Mouse (Mus musculus) lung, embryonic 14.5 days (tissue): ENCODE data around the gene Gm28048. TPM values are rescaled to one million over a fixed set of nuclear protein-coding genes. Genes with fewer than 3 reads are reported as not detected.

ENCODE experiments used
- ATAC-seq: fragments of 200-750 bp; cut with Nextera tagmentation; 2 replicates; pipeline ENCODE4 v1.8.0; 2017; ENCODE audit warnings: mild to moderate bottlenecking, moderate TSS enrichment, moderate library complexity; ENCODE audit not compliant: insufficient read depth
- DNase-seq: peaks from one replicate; pipeline ENCODE4 v3.0.0-alpha.2; 2015
- H3K27ac ChIP-seq: fragments of 300-500 bp; sonication (generic); 2 replicates; pipeline ENCODE4 v1.5.1; 2014; ENCODE audit warnings: low read depth, mild to moderate bottlenecking, moderate library complexity
- H3K27me3 ChIP-seq: fragments of 300-500 bp; sonication (generic); 2 replicates; pipeline ENCODE4 v1.6.1; 2014; ENCODE audit warnings: low read length, control low read depth; ENCODE audit not compliant: insufficient read depth
- H3K36me3 ChIP-seq: fragments of 300-500 bp; sonication (generic); 2 replicates; pipeline ENCODE4 v1.6.1; 2014; ENCODE audit warnings: control low read depth; ENCODE audit not compliant: insufficient read depth
- H3K4me1 ChIP-seq: fragments of 300-500 bp; sonication (generic); 2 replicates; pipeline ENCODE4 v1.6.1; 2014; ENCODE audit warnings: antibody characterized with exemption, control low read depth; ENCODE audit not compliant: insufficient read depth
- H3K4me2 ChIP-seq: fragments of 300-500 bp; sonication (generic); 2 replicates; pipeline ENCODE4 v1.6.1; 2014; ENCODE audit warnings: mild to moderate bottlenecking
- H3K4me3 ChIP-seq: fragments of 300-500 bp; sonication (generic); 2 replicates; pipeline ENCODE4 v1.5.1; 2014; ENCODE audit warnings: low read depth, low read length
- H3K9ac ChIP-seq: fragments of 300-500 bp; sonication (generic); 2 replicates; pipeline ENCODE4 v1.6.1; 2014
- H3K9me3 ChIP-seq: fragments of 300-500 bp; sonication (generic); 2 replicates; pipeline ENCODE4 v1.6.1; 2016; ENCODE audit warnings: low read depth, low read length, control low read depth
- CTCF ChIP-seq: IDR thresholded peaks from 2 replicates; pipeline ENCODE4 v1.5.1; 2016; ENCODE audit warnings: antibody characterized with exemption, low read depth
- WGBS: fragments of 180-500 bp; shearing (Covaris S2); extraction: QIAGEN DNeasy Blood & Tissue Kit; methylation state at CpG from one replicate; pipeline ENCODE4 v1.1.7; 2014; 5-methylcytosine and 5-hydroxymethylcytosine counted together
- polyA plus RNA-seq: library from polyadenylated mRNA; unstranded; fragments of >200 nt; fragmentation: Nextera tagmentation; extraction: Ambion mirVana; gene quantifications from 2 replicates; pipeline ENCODE4 v1.2.1, GENCODE M21; 2014

The Gm28048 gene
- polyA plus RNA-seq, 1 experiment from 2014 or later: 15.3 TPM

DNA sequence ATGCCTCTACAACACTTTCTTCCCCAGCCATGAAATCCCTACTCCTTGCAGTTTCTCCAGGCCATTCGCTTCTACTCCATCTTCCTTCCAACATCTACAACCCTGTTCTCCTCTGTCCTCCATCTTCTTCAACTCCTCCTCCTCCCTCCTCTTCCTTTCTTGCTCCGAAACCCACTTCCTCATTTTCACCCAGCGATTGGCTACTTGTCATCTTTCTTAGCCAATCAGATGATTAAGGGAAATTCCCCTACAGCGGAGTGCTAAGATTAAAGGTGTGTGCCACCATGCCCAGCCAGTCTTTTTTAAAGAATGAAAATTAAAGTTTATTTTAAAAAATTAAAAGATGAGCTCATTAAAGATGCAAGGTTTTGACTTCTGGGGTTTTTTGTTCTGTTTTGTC is 36.1 kb upstream of the Gm28048 start:
- no peaks in the 10 kb centered on the region for H3K9me3 ChIP-seq
- no peak overlapping the region for H3K9ac ChIP-seq
- no peaks in the 10 kb centered on the region for H3K4me1 ChIP-seq
- no peaks in the 10 kb centered on the region for H3K27me3 ChIP-seq
- no peak for TF ChIP-seq CTCF
- WGBS: 91% methylated on average over 4 of the region's 4 CpGs
- H3K36me3 ChIP-seq: no peaks in the 10 kb centered on the region
- no peak overlapping the region for H3K27ac ChIP-seq
- ATAC-seq (no peak), DNase-seq (no peak)
- no peak overlapping the region for H3K4me2 ChIP-seq
- H3K4me3 ChIP-seq: no peak overlapping the region

GRCm38 (mm10) chr11:23014996-23015395 is 33.1 kb upstream of the Gm28048 start:
- H3K27ac ChIP-seq: no peak overlapping the region
- no peaks in the 10 kb centered on the region for H3K4me1 ChIP-seq
- H3K4me3 ChIP-seq: no peak overlapping the region
- ATAC-seq (no peak), DNase-seq (no peak)
- no peaks in the 10 kb centered on the region for H3K36me3 ChIP-seq
- no peak overlapping the region for H3K4me2 ChIP-seq
- H3K9me3 ChIP-seq: no peaks in the 10 kb centered on the region
- H3K9ac ChIP-seq: no peak overlapping the region
- TF ChIP-seq CTCF: no peak
- H3K27me3 ChIP-seq: no peaks in the 10 kb centered on the region
- WGBS: 75% methylated on average over 6 of the region's 6 CpGs

GRCm38 (mm10) chr11:23013580-23014294 is 31.8 kb upstream of the Gm28048 start:
- peak; percentile 52 for TF ChIP-seq CTCF
- DNase-seq: peak; percentile 30

DNA sequence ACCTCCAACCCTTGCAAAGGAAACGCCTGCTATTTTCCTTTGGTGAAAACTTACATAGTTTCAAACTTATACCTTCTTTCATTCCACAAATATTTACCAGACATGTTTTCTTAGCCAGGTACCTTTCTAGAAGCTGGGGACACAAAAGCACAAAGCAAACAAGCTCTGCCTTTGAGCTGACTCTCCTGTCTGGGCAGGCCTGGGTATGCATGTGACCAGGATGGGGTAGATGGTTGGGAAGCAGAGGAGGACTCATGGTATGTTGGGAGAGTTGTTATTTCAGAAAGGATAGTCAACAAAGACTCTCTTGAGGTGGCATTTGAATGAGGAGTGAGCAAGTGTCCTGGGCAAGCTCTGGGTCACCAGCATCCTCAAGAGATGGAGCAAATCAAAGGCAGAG is 31.2 kb upstream of the Gm28048 start:
- no peak for TF ChIP-seq CTCF
- no peaks in the 10 kb centered on the region for H3K36me3 ChIP-seq
- no peak overlapping the region for H3K4me3 ChIP-seq
- H3K27me3 ChIP-seq: no peaks in the 10 kb centered on the region
- H3K9me3 ChIP-seq: no peaks in the 10 kb centered on the region
- 55% methylated on average over 1 of the region's 1 CpGs for WGBS
- H3K4me1 ChIP-seq: no peaks in the 10 kb centered on the region
- no peak for DNase-seq
- H3K27ac ChIP-seq: no peak overlapping the region
- no peak for ATAC-seq
- no peak overlapping the region for H3K4me2 ChIP-seq
- no peak overlapping the region for H3K9ac ChIP-seq

More at GRCm38 (mm10) chr11:23013580-23014294, 31.8 kb upstream of the Gm28048 start:
- peak; percentile 38; the same call in 1 of the 2 replicates for ATAC-seq
- Histone ChIP-seq H3K9me3 (no peaks in the 10 kb centered on the region), H3K4me1 (no peaks in the 10 kb centered on the region), H3K4me3 (no peak overlapping the region), H3K9ac (no peak overlapping the region), H3K4me2 (no peak overlapping the region), H3K36me3 (no peaks in the 10 kb centered on the region), H3K27me3 (no peaks in the 10 kb centered on the region), H3K27ac (no peak overlapping the region)
- WGBS: 88% methylated on average over 4 of the region's 4 CpGs

DNA sequence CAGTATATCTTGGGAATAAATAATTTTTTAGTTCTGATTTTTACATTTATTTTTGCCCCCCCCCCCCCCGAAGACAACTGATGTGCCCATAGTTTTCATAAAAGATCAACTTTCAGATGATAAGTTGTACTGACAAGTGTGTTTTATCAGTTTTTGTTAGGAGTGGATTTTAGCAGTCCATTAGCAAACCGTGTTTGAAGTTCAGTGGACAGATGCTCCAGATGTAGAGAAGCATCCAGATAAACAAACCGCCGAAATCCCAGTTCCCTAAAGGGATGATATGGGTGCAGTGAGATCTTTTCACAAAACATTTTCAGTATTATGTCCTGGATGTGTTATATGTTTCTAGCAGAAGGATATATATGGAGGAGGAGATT is 26.9 kb upstream of the Gm28048 start:
- Histone ChIP-seq H3K36me3 (peaks cover 16% of the 10 kb centered on the region), H3K4me3 (peak overlapping the region; percentile 50), H3K4me1 (no peaks in the 10 kb centered on the region), H3K27me3 (no peaks in the 10 kb centered on the region), H3K4me2 (peak overlapping the region; percentile 86), H3K9me3 (no peaks in the 10 kb centered on the region), H3K9ac (peak overlapping the region; percentile 64), H3K27ac (no peak overlapping the region)
- no peak for ATAC-seq
- no peak for TF ChIP-seq CTCF
- WGBS: 15% methylated on average over 4 of the region's 4 CpGs
- peak; percentile 19 for DNase-seq

GRCm38 (mm10) chr11:23008181-23008823 is 26.4 kb upstream of the Gm28048 start:
- Histone ChIP-seq H3K4me1 (no peaks in the 10 kb centered on the region), H3K27me3 (no peaks in the 10 kb centered on the region), H3K4me3 (peak overlapping the region; percentile 50), H3K27ac (peak overlapping the region; percentile 90), H3K4me2 (peak overlapping the region; percentile 86), H3K9ac (peak overlapping the region; percentile 64), H3K9me3 (no peaks in the 10 kb centered on the region), H3K36me3 (peaks cover 21% of the 10 kb centered on the region)
- WGBS: under 1% methylated on average over 40 of the region's 40 CpGs
- DNase-seq (peak; percentile 91), ATAC-seq (peak; percentile 95)
- 0 out of 2 replicates have a peak, but pooled peaks have one; percentile 7 for TF ChIP-seq CTCF

DNA sequence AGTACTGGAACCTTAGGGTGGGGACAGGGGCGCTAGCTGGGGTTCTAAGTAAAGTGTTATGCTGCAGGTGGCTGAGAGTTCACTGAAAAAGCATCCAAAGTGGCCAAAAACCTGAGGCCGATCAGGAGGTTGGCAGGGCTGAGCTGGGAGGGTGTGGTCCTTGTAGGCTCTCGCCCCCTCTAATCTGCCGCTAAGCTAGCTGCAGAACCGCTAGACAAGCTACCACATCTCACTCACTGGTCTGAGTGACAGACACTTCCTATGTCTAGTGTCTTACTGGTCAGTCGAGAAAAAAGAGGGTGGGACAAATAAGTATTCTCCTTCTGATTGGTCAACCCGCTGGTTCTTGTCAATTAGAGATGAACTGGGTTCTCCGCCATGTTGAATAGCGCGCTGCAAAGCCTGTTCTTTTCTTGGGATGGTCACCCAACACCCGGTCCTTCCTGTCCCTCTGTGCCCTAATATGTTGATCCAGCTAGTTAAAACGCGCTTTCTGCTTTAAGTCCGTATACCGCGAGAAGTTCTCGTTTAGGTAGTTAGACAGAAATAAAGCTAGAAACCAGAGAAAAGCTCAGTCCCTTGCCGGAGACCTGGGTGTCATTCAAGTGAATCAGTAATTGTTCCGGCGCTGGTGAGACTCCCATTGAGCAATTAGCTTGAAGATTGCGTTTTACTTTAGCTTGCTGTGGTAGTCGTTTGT is 25.7 kb upstream of the Gm28048 start, which contains the start of gene Fam161a:
Gene Fam161a (plus strand): TSS at position 51 of the 700 bp plus-strand sequence.
- no peaks in the 10 kb centered on the region for H3K4me1 ChIP-seq
- peaks cover 24% of the 10 kb centered on the region for H3K36me3 ChIP-seq
- peak within 1 kb of the TSS; percentile 86 for H3K4me2 ChIP-seq
- H3K27ac ChIP-seq: peak within 1 kb of the TSS; percentile 90
- TF ChIP-seq CTCF: no peak
- peak; percentile 94 for DNase-seq
- peak within 1 kb of the TSS; percentile 64 for H3K9ac ChIP-seq
- peak within 1 kb of the TSS; percentile 50 for H3K4me3 ChIP-seq
- no peaks in the 10 kb centered on the region for H3K27me3 ChIP-seq
- peak; percentile 94 for ATAC-seq
- no peaks in the 10 kb centered on the region for H3K9me3 ChIP-seq
- 2% methylated on average over 22 of the region's 22 CpGs for WGBS
